Mouse (Mus musculus): ENCODE measurements around the gene Edc3.
A peak's percentile ranks its signal among the peaks of the same experiment; 100 is the strongest.

Edc3 gene

GRCm38 (mm10) chr9:57761563-57762551 lies 53.5 kb downstream of the Edc3 start:
- DNase-seq (ENCODE audit: low spot score), result no peak

DNA sequence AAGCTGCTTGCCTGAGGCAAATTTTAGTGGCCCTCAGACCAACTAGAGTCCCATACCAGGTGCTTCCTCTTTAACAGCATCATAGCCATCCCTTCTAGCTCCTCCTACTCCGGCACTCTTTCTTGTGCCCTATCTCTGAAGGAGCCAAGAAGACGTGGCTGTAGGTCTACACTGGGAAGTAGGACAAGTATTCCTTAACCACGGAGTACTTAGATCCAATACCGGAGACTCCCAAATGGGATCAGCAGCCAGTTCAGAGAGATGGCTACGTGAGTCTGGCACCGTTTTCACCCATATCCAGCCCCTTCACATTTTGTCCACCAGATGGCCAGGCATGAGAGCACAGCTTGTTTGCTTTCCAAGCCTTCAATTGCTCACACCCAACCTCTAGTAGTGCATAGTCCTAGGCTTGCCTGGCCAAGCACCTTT lies 54.2 kb downstream of the Edc3 start:
- no peak for DNase-seq (ENCODE audit: low spot score)

DNA sequence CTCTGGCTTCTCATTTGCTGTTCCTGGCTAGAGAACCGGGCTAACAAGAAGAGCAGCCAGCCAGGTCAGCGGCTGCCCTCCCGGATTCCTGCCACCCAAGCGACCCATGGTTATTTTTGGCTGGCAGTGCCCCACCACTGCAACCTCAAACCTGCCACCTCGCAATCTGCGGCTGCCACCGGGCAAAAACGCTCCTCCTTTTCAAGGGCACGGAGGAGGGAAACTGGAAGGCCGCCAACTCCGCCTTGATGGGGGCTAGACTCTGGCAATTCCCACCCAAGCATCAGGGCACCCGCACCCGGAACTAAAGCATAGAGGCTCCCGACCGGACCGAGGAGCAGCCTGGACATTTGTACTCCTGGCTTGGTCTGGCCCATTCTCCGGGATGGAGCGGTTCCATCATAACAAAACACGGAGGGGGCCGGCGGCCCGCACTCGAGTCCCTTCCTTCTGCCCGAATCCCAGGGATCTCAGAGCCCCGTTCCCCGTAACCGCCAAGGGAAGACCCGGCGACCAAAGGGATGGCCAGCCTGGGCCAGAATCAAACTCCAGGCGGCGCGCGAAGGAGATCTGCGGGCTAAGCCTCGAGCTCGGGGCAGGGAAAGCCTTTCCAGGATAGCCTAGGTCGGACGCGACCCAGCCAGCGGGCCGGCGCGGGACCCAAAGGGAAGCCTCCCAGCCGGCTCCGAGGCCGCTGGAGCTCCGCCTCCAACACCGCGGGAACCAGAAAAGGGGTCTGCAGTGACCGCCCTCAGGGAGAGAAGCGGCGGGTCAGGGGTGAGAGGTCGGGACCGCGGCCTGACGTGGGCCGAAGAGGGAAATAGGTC lies 56.0 kb downstream of the Edc3 start:
- peak; percentile 82 for DNase-seq (ENCODE audit: low spot score)

DNA sequence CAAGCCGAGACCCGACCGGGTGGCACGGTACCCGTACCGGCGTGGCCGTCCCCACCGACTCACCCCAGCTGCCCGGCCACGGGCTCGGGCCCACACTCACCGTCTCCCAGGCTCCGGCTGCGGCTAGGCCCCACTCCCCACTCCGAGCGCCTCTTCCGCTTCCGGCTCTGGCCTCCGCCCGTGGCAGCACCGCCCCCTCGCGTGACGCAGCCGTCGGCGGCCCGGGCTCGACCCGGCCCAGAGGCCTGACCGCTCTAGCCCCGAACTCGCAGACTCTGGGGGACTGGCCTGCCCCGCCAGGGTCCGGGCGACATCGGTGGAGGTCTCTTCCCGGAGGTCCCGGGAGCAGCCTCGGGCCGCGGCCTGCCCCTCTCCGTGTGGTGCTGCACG lies 56.6 kb downstream of the Edc3 start:
- peak; percentile 97 for DNase-seq (ENCODE audit: low spot score)

GRCm38 (mm10) chr9:57765364-57766351 lies 57.3 kb downstream of the Edc3 start, which contains the start of gene Clk3:
Clk3 (minus strand) TSS chr9:57765860.
- DNase-seq (ENCODE audit: low spot score), result no peak

DNA sequence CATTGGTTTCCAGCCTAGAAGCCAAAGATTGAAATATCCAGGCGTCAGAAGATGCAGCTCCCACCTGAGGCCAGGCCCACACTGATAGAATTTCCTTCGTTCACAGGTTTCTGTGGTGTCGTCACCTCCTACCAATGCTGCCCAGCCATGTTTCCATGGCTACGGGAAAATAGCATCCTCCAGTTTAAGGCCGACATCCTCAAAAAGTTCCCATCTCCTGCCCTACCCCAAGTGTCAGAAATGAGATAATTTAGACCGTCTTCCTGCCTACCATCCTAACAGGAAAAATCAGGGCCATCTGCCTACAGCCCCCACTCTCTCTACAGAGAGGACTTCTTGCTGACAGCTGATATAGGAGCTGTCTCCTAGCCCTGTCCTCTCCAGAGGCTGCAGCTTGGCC lies 58.1 kb downstream of the Edc3 start:
- no peak for DNase-seq (ENCODE audit: low spot score)

- DNase-seq (ENCODE audit: low spot score), result no peak
Observed at GRCm38 (mm10) chr9:57767231-57767630, 58.9 kb downstream of the Edc3 start.

DNA sequence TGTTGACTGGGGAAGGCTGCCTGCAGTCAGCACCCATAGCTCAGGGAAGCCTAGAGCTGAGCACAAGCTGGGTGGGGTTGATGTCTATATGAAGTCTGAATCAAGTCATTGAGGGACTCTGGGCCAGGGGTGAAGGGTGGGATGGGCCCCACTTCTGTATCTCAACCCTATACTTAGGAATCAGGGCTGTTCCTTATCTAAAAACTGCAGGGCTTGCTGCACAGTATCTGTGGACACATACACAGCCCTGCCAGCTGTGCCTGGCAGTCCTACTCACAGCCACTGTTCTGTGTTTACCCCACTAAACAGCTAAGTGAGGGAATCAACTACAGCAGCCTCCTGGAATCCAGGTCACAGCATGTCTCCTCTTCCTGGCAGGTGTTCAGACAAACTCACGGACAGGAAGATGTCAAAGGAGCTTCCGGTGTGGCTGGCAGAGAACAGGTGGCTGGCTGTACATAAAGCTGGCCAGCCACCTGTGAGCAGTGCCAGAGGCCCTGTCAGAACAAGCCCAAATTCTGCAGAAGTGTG lies 61.3 kb downstream of the Edc3 start:
- no peak for DNase-seq (ENCODE audit: low spot score)

- no peak for DNase-seq (ENCODE audit: low spot score)
Observed at GRCm38 (mm10) chr9:57770214-57770613, 61.9 kb downstream of the Edc3 start.

DNA sequence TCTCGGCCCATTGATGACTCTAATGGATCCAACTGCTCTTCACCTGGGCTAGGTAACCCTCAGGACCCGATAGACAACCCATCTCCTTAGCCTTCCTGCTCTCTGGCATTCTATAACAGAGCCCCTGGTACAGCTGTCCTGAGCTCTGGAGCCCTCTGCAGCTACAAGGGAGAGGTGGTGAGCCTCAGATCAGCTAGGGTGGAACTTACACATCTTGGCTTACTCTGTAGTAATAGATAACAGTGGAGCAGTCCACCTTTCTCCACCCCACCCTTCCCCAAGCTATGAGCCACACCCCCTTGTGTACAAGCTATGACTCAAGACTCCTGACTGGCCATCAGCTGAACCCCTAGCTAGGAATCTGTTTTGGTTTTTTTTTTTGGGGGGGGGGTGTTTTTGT lies 62.5 kb downstream of the Edc3 start:
- DNase-seq (ENCODE audit: low spot score), result no peak

DNA sequence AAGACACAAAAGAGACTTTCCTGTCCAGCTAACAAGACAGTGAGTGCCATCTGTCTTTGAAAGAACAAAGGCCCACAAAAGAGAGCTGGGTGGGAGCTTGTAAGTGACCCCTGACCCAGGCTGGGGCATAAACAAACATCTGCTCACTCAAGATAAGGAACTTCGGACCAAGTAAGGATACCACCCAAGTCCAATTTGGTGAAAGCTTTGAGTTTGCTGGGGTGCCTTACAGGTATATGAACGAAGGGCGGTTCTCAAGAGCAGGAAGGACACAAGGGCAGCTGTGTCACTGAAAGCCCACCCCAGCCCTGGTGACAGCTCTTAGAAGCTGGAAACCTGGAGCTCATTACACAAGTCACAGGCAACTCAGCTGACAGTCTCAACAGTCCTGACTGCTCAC lies 65.4 kb downstream of the Edc3 start:
- no peak for DNase-seq (ENCODE audit: low spot score)

DNA sequence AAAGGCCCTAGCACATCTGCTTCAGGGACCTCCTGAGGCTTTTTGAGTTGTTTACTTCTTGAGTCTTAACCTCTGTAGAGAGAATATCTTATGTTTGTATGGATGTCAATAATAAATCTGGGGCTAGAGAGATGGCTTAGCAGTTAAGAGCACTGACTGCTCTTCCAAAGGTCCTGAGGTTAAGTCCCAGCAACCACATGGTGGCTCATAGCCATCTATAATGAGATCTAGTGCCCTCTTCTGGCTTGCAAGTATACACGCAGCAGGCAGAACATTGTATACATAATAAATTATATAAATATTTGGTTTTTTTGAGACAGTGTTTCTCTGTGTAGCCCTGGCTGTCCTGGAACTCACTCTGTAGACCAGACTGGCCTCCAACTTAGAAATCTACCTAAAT lies 65.8 kb downstream of the Edc3 start:
- DNase-seq (ENCODE audit: low spot score), result no peak

DNA sequence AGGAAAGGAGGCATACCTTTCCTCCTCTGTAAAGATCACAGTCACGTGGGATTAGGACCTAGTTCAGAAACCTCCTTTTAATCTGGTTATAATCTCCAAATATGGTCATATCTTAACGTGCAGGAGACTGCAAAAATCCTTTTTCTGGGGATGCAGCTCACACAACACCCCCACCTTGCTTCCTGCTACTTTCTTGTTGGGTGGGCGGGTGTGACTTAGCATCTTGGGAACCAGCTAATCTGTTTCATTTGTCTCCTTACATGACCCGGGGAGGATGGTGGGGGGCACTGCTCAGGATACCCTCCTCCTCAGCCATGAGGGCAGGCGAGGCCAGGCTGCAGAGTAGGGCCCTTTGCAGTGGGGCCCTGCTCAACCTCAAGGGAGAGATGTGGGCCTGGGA lies 66.7 kb downstream of the Edc3 start:
- DNase-seq (ENCODE audit: low spot score), result no peak

DNA sequence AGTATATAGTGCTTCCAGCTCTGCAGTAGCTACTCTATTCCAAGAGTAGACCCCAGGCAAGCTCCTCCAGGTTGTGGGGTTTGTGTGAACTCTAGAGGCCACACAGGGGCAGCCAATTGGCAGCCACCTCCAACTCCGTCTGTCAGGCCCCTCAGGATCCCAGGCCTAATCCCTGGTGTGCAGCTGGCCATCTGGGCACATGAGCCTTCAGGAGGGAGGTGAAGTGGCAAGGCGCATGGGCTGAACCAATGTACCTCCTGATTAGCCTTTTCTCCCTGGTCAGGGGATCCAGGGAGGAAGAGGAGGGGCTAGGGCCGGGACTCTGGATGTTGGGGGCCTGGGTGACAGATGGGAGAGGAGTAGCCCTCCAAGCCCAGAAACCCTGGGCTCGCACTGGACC lies 67.4 kb downstream of the Edc3 start:
- DNase-seq (ENCODE audit: low spot score), result no peak

GRCm38 (mm10) chr9:57782656-57783055 lies 74.3 kb downstream of the Edc3 start:
- no peak for DNase-seq (ENCODE audit: low spot score)

GRCm38 (mm10) chr9:57789733-57790132 lies 81.4 kb downstream of the Edc3 start:
- no peak for DNase-seq (ENCODE audit: low spot score)

GRCm38 (mm10) chr9:57797456-57797855 lies 89.1 kb downstream of the Edc3 start:
- DNase-seq (ENCODE audit: low spot score), result no peak

GRCm38 (mm10) chr9:57798725-57799253 lies 90.4 kb downstream of the Edc3 start:
- DNase-seq (ENCODE audit: low spot score), result no peak

GRCm38 (mm10) chr9:57800325-57800975 lies 92.1 kb downstream of the Edc3 start:
- no peak for DNase-seq (ENCODE audit: low spot score)

All from ovary, postnatal 36 days (tissue).